Mouse (Mus musculus): ENCODE data around the gene Pmm1. TPM values are rescaled to one million over a fixed set of nuclear protein-coding genes. Genes with fewer than 3 reads are reported as not detected.
A peak's percentile ranks its signal among the peaks of the same experiment; 100 is the strongest.

Gene Pmm1
- polyA plus RNA-seq, 1 experiment from 2014 or later, result 89.0 TPM

- Histone ChIP-seq H3K4me1 (replicated peaks; ENCODE audit: control insufficient read depth, insufficient read depth, low read length) (peaks cover 15% of the 10 kb centered on the region), H3K4me2 (replicated peaks) (peak overlapping the region; percentile 76), H3K27ac (peak overlapping the region; percentile 90), H3K9me3 (ENCODE audit: control insufficient read depth, low read length) (no peaks in the 10 kb centered on the region), H3K9ac (peak overlapping the region; percentile 81), H3K4me3 (replicated peaks; ENCODE audit: low read length) (peak overlapping the region; percentile 58), H3K27me3 (ENCODE audit: control insufficient read depth, insufficient read depth, low read length) (no peaks in the 10 kb centered on the region), H3K36me3 (replicated peaks; ENCODE audit: control insufficient read depth, insufficient read depth) (peaks cover 10% of the 10 kb centered on the region)
- DNase-seq (ENCODE audit: low spot score) (peak; percentile 54), ATAC-seq (ENCODE audit: low FRiP score) (peak; percentile 51)
- WGBS, result 8% methylated on average over 19 of the region's 19 CpGs
Observed at GRCm38 (mm10) chr15:81937098-81937972, 23.4 kb downstream of the Pmm1 start.

- 1% methylated on average over 12 of the region's 12 CpGs for WGBS
- Histone ChIP-seq H3K4me3 (replicated peaks; ENCODE audit: low read length) (peak within 1 kb of the TSS; percentile 58), H3K9ac (peak within 1 kb of the TSS; percentile 81), H3K36me3 (replicated peaks; ENCODE audit: control insufficient read depth, insufficient read depth) (peaks cover 10% of the 10 kb centered on the region), H3K4me1 (replicated peaks; ENCODE audit: control insufficient read depth, insufficient read depth, low read length) (peaks cover 15% of the 10 kb centered on the region), H3K4me2 (replicated peaks) (peak within 1 kb of the TSS; percentile 76), H3K9me3 (ENCODE audit: control insufficient read depth, low read length) (no peaks in the 10 kb centered on the region), H3K27me3 (ENCODE audit: control insufficient read depth, insufficient read depth, low read length) (no peaks in the 10 kb centered on the region), H3K27ac (peak within 1 kb of the TSS; percentile 90)
- DNase-seq (ENCODE audit: low spot score) (peak; percentile 78), ATAC-seq (ENCODE audit: low FRiP score) (peak; percentile 83)
Observed at GRCm38 (mm10) chr15:81936679-81937078, 24.1 kb downstream of the Pmm1 start, which contains the start of gene Csdc2. TSS of gene Csdc2 (plus strand) at chr15:81936759.

GRCm38 (mm10) chr15:81935869-81936637 lies 24.7 kb downstream of the Pmm1 start:
- Histone ChIP-seq H3K4me1 (replicated peaks; ENCODE audit: control insufficient read depth, insufficient read depth, low read length) (peaks cover 15% of the 10 kb centered on the region), H3K9me3 (ENCODE audit: control insufficient read depth, low read length) (no peaks in the 10 kb centered on the region), H3K27ac (peak overlapping the region; percentile 90), H3K9ac (peak overlapping the region; percentile 81), H3K4me3 (replicated peaks; ENCODE audit: low read length) (peak overlapping the region; percentile 58), H3K4me2 (replicated peaks) (peak overlapping the region; percentile 76), H3K36me3 (replicated peaks; ENCODE audit: control insufficient read depth, insufficient read depth) (peaks cover 9% of the 10 kb centered on the region), H3K27me3 (ENCODE audit: control insufficient read depth, insufficient read depth, low read length) (no peaks in the 10 kb centered on the region)
- WGBS, result 54% methylated on average over 7 of the region's 7 CpGs
- ATAC-seq (ENCODE audit: low FRiP score) (peak; percentile 1; the same call in 1 of the 2 replicates), DNase-seq (ENCODE audit: low spot score) (no peak)

GRCm38 (mm10) chr15:81933986-81934385 lies 26.7 kb downstream of the Pmm1 start:
- no peak overlapping the region for H3K4me2 ChIP-seq (replicated peaks)
- H3K36me3 ChIP-seq (replicated peaks; ENCODE audit: control insufficient read depth, insufficient read depth), result no peaks in the 10 kb centered on the region
- 84% methylated on average over 1 of the region's 1 CpGs for WGBS
- no peak overlapping the region for H3K27ac ChIP-seq
- H3K9me3 ChIP-seq (ENCODE audit: control insufficient read depth, low read length), result no peaks in the 10 kb centered on the region
- no peak for ATAC-seq (ENCODE audit: low FRiP score)
- H3K4me3 ChIP-seq (replicated peaks; ENCODE audit: low read length), result no peak overlapping the region
- H3K27me3 ChIP-seq (ENCODE audit: control insufficient read depth, insufficient read depth, low read length), result no peaks in the 10 kb centered on the region
- peaks cover 11% of the 10 kb centered on the region for H3K4me1 ChIP-seq (replicated peaks; ENCODE audit: control insufficient read depth, insufficient read depth, low read length)
- H3K9ac ChIP-seq, result no peak overlapping the region
- DNase-seq (ENCODE audit: low spot score), result no peak

- H3K9ac ChIP-seq, result no peak overlapping the region
- no peaks in the 10 kb centered on the region for H3K27me3 ChIP-seq (ENCODE audit: control insufficient read depth, insufficient read depth, low read length)
- no peak overlapping the region for H3K27ac ChIP-seq
- no peaks in the 10 kb centered on the region for H3K36me3 ChIP-seq (replicated peaks; ENCODE audit: control insufficient read depth, insufficient read depth)
- DNase-seq (ENCODE audit: low spot score) (no peak), ATAC-seq (ENCODE audit: low FRiP score) (no peak)
- peaks cover under 1% of the 10 kb centered on the region for H3K4me1 ChIP-seq (replicated peaks; ENCODE audit: control insufficient read depth, insufficient read depth, low read length)
- WGBS, result 35% methylated on average over 12 of the region's 12 CpGs
- no peaks in the 10 kb centered on the region for H3K9me3 ChIP-seq (ENCODE audit: control insufficient read depth, low read length)
- H3K4me2 ChIP-seq (replicated peaks), result no peak overlapping the region
- no peak overlapping the region for H3K4me3 ChIP-seq (replicated peaks; ENCODE audit: low read length)
Observed at GRCm38 (mm10) chr15:81932951-81933470, 27.7 kb downstream of the Pmm1 start.

GRCm38 (mm10) chr15:81928277-81928676 lies 32.5 kb downstream of the Pmm1 start:
- 32% methylated on average over 11 of the region's 11 CpGs for WGBS
- no peaks in the 10 kb centered on the region for H3K36me3 ChIP-seq (replicated peaks; ENCODE audit: control insufficient read depth, insufficient read depth)
- no peaks in the 10 kb centered on the region for H3K27me3 ChIP-seq (ENCODE audit: control insufficient read depth, insufficient read depth, low read length)
- peak overlapping the region; percentile 88; the same call in 1 of the 2 replicates for H3K27ac ChIP-seq
- H3K4me2 ChIP-seq (replicated peaks), result no peak overlapping the region
- no peak overlapping the region for H3K4me3 ChIP-seq (replicated peaks; ENCODE audit: low read length)
- DNase-seq (ENCODE audit: low spot score), result no peak
- H3K9me3 ChIP-seq (ENCODE audit: control insufficient read depth, low read length), result no peaks in the 10 kb centered on the region
- H3K9ac ChIP-seq, result no peak overlapping the region
- peaks cover 20% of the 10 kb centered on the region for H3K4me1 ChIP-seq (replicated peaks; ENCODE audit: control insufficient read depth, insufficient read depth, low read length)
- no peak for ATAC-seq (ENCODE audit: low FRiP score)

GRCm38 (mm10) chr15:81927741-81928140 lies 33.0 kb downstream of the Pmm1 start:
- Histone ChIP-seq H3K4me3 (replicated peaks; ENCODE audit: low read length) (no peak overlapping the region), H3K27ac (peak overlapping the region; percentile 88; the same call in 1 of the 2 replicates), H3K4me2 (replicated peaks) (no peak overlapping the region), H3K9ac (no peak overlapping the region), H3K9me3 (ENCODE audit: control insufficient read depth, low read length) (no peaks in the 10 kb centered on the region), H3K4me1 (replicated peaks; ENCODE audit: control insufficient read depth, insufficient read depth, low read length) (peaks cover 20% of the 10 kb centered on the region), H3K36me3 (replicated peaks; ENCODE audit: control insufficient read depth, insufficient read depth) (no peaks in the 10 kb centered on the region), H3K27me3 (ENCODE audit: control insufficient read depth, insufficient read depth, low read length) (no peaks in the 10 kb centered on the region)
- no peak for ATAC-seq (ENCODE audit: low FRiP score)
- 42% methylated on average over 4 of the region's 4 CpGs for WGBS
- no peak for DNase-seq (ENCODE audit: low spot score)

GRCm38 (mm10) chr15:81926446-81926822 lies 34.3 kb downstream of the Pmm1 start:
- H3K4me2 ChIP-seq (replicated peaks), result peak overlapping the region; percentile 76
- H3K4me3 ChIP-seq (replicated peaks; ENCODE audit: low read length), result peak overlapping the region; percentile 71
- DNase-seq (ENCODE audit: low spot score) (no peak), ATAC-seq (ENCODE audit: low FRiP score) (peak; percentile 67; the same call in 1 of the 2 replicates)
- H3K27me3 ChIP-seq (ENCODE audit: control insufficient read depth, insufficient read depth, low read length), result no peaks in the 10 kb centered on the region
- H3K27ac ChIP-seq, result peak overlapping the region; percentile 88
- H3K9me3 ChIP-seq (ENCODE audit: control insufficient read depth, low read length), result no peaks in the 10 kb centered on the region
- H3K4me1 ChIP-seq (replicated peaks; ENCODE audit: control insufficient read depth, insufficient read depth, low read length), result peaks cover 26% of the 10 kb centered on the region
- H3K36me3 ChIP-seq (replicated peaks; ENCODE audit: control insufficient read depth, insufficient read depth), result no peaks in the 10 kb centered on the region; the same call in 1 of the 2 replicates
- WGBS, result 28% methylated on average over 9 of the region's 9 CpGs
- H3K9ac ChIP-seq, result peak overlapping the region; percentile 30; the same call in 1 of the 2 replicates
